Comparison of ENCODE assay signal across 9 mouse cellular contexts in genomic region chr11:4949256-4950044, GRCm38 (mm10). TPM values are rescaled to one million over a fixed set of nuclear protein-coding genes. Genes with fewer than 3 reads are reported as not detected.
DNase-seq lines count a peak whose midpoint lies in the region; ATAC-seq lines count a peak whose summit lies in the region.
"Had no signal": no experiment of that assay in that cellular context is flagged by ENCODE, and none has a peak within 500 bp of the region (broad histone marks: within the 10 kb centered on the region; RNA-seq: fewer than 3 reads in every experiment).

No protein-coding gene starts in this region.

- ATAC-seq in embryonic facial prominence, embryonic 14.5 days (ENCODE audit: low read depth), result no peak
- 0 out of 2 replicates have a peak, but pooled peaks have one; percentile 18 for ATAC-seq in intestine, embryonic 15.5 days

- H3K27me3 ChIP-seq in embryonic facial prominence, embryonic 14.5 days (replicated peaks; ENCODE audit: control insufficient read depth, insufficient read depth, low read length), result peaks cover 85% of the 10 kb centered on the region
- peaks cover 82% of the 10 kb centered on the region for H3K27me3 ChIP-seq in intestine, embryonic 15.5 days (replicated peaks)

- no peak overlapping the region for H3K27ac ChIP-seq in embryonic facial prominence, embryonic 14.5 days (replicated peaks; ENCODE audit: low read depth, low read length)
- no peak overlapping the region for H3K27ac ChIP-seq in intestine, embryonic 15.5 days
- H3K27ac ChIP-seq: liver, embryonic 15.5 days had no signal

- no peaks in the 10 kb centered on the region for H3K9me3 ChIP-seq in embryonic facial prominence, embryonic 14.5 days (ENCODE audit: control insufficient read depth, low read length)
- H3K9me3 ChIP-seq in intestine, embryonic 15.5 days, result no peaks in the 10 kb centered on the region
- H3K9me3 ChIP-seq: liver, embryonic 15.5 days had no signal

- peak; percentile 35 for DNase-seq in gastrocnemius, postnatal 14 days
- DNase-seq in gastrocnemius, postnatal 25 days, result no peak
- DNase-seq in MN1 (ENCODE audit: low spot score), result peak; percentile 83
- DNase-seq in embryonic facial prominence, embryonic 14.5 days (ENCODE audit: low spot score), result peak; percentile 64
- peak; percentile 62 for DNase-seq in lung, postnatal 10 days
- peak; percentile 55 to 56 for DNase-seq in right cerebral cortex, postnatal 10 days (ENCODE audit: low spot score in 2 of 2)
- DNase-seq in frontal cortex, postnatal 10 days (ENCODE audit: low spot score in 2 of 2), result no peak

- intact Hi-C loops in gastrocnemius, postnatal 14 days (cut with DNase I; ENCODE audit: low total_unique reads), result no loop called here

- no peaks in the 10 kb centered on the region for H3K36me3 ChIP-seq in embryonic facial prominence, embryonic 14.5 days (ENCODE audit: control insufficient read depth, insufficient read depth, low read length)
- no peaks in the 10 kb centered on the region for H3K36me3 ChIP-seq in intestine, embryonic 15.5 days
- H3K36me3 ChIP-seq: liver, embryonic 15.5 days had no signal

- H3K4me3 ChIP-seq in embryonic facial prominence, embryonic 14.5 days (ENCODE audit: low read depth, low read length), result no peak overlapping the region
- no peak overlapping the region for H3K4me3 ChIP-seq in intestine, embryonic 15.5 days (replicated peaks)
- H3K4me3 ChIP-seq: liver, embryonic 15.5 days had no signal

- no peak overlapping the region for H3K9ac ChIP-seq in embryonic facial prominence, embryonic 14.5 days (ENCODE audit: low read depth, low read length)
- no peak overlapping the region for H3K9ac ChIP-seq in intestine, embryonic 15.5 days
- H3K9ac ChIP-seq: liver, embryonic 15.5 days had no signal

- WGBS in embryonic facial prominence, embryonic 14.5 days, result 6% methylated on average over 23 of the region's 23 CpGs
- WGBS in intestine, embryonic 15.5 days, result 5% methylated on average over 23 of the region's 23 CpGs

- H3K4me1 ChIP-seq in embryonic facial prominence, embryonic 14.5 days (ENCODE audit: control insufficient read depth, insufficient read depth, low read length), result peaks cover 8% of the 10 kb centered on the region
- H3K4me1 ChIP-seq in intestine, embryonic 15.5 days (replicated peaks), result peaks cover 13% of the 10 kb centered on the region

- no peak overlapping the region for H3K4me2 ChIP-seq in embryonic facial prominence, embryonic 14.5 days (ENCODE audit: low read depth, low read length)
- H3K4me2 ChIP-seq in intestine, embryonic 15.5 days (replicated peaks), result peak overlapping the region; percentile 27; the same call in 1 of the 2 replicates
- H3K4me2 ChIP-seq: liver, embryonic 15.5 days had no signal

RNA-seq across cellular contexts. Expression of gene Nefh, which starts 1.6 kb away (rescaled TPM):
- under 1 TPM; 0.13 to 0.21 TPM for total RNA-seq in gastrocnemius, postnatal 14 days (2021)
- total RNA-seq in gastrocnemius, postnatal 25 days (2021), result not detected
- 1.6 and 1.7 TPM in 2 replicates for polyA plus RNA-seq in embryonic facial prominence, embryonic 14.5 days (2014; fragmentation: Nextera tagmentation; extraction: Ambion mirVana)
- polyA plus RNA-seq in intestine, embryonic 15.5 days (2015; fragmentation: Nextera tagmentation; extraction: Ambion mirVana), result 0.58 and 0.76 TPM in 2 replicates

RNA-seq across cellular contexts. Expression of gene Ap1b1, which starts 37.2 kb away (rescaled TPM):
- total RNA-seq in gastrocnemius, postnatal 14 days (2021), result 10 to 100 TPM; 31.6 to 41.1 TPM
- 10 to 100 TPM; 31.0 to 36.4 TPM for total RNA-seq in gastrocnemius, postnatal 25 days (2021)
- polyA plus RNA-seq in embryonic facial prominence, embryonic 14.5 days (2014; fragmentation: Nextera tagmentation; extraction: Ambion mirVana), result 48.9 and 57.1 TPM in 2 replicates
- polyA plus RNA-seq in intestine, embryonic 15.5 days (2015; fragmentation: Nextera tagmentation; extraction: Ambion mirVana), result 63.5 and 71.3 TPM in 2 replicates

RNA-seq across cellular contexts. Expression of gene Thoc5, which starts 54.3 kb away (rescaled TPM):
- total RNA-seq in gastrocnemius, postnatal 14 days (2021), result 10 to 100 TPM; 11.4 to 13.0 TPM
- total RNA-seq in gastrocnemius, postnatal 25 days (2021), result 10 to 100 TPM; 11.7 to 14.5 TPM
- 27.9 and 32.3 TPM in 2 replicates for polyA plus RNA-seq in embryonic facial prominence, embryonic 14.5 days (2014; fragmentation: Nextera tagmentation; extraction: Ambion mirVana)
- 33.6 and 34.3 TPM in 2 replicates for polyA plus RNA-seq in intestine, embryonic 15.5 days (2015; fragmentation: Nextera tagmentation; extraction: Ambion mirVana)

Comparison
In these comparisons a context has a peak if more than half of its experiments do, and no peak if none do; other contexts are left out.
1. DNase-seq: peak in gastrocnemius, postnatal 14 days (single experiment), MN1 (single experiment), embryonic facial prominence, embryonic 14.5 days (single experiment), lung, postnatal 10 days (single experiment) and right cerebral cortex, postnatal 10 days (2 of 2); none in gastrocnemius, postnatal 25 days (single experiment) and frontal cortex, postnatal 10 days (0 of 2).